Mouse (Mus musculus) cerebellum, postnatal 4 days (tissue): Measurements from ENCODE around the gene Tmem259.

Source experiments
- DNase-seq, 2 experiments: peaks; one replicate each; pipeline ENCODE4 v3.0.0; 2022; ENCODE audit warnings: low spot score in 2 of 2, mixed read lengths in 1 of 2

The Tmem259 gene

GRCm38 (mm10) chr10:79934794-79935569 lies 49.1 kb downstream of the Tmem259 start:
- no peak for DNase-seq

DNA sequence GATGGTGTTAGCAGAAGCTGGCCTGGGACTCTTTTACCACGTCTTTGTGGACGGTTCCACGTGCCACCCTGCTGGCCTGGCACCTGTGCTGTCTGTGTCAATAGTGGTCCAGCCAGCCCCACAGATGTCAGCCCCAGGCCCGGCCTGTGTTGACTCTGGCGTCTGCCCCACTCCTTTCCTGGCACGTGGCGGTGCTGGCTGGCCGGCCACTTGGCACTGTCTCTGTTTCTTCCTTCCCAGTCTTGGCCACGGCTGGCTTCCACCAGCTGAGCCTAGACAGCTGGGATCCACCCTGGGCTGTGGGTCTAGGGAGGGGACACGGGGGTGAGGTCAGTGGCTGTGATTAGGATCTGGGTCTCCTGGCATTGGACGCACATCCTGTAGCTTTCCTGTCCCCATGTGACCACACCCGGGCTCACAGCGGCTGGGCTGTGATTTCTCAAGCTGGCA lies 49.8 kb downstream of the Tmem259 start:
- peak; percentile 67 to 92 for DNase-seq

DNA sequence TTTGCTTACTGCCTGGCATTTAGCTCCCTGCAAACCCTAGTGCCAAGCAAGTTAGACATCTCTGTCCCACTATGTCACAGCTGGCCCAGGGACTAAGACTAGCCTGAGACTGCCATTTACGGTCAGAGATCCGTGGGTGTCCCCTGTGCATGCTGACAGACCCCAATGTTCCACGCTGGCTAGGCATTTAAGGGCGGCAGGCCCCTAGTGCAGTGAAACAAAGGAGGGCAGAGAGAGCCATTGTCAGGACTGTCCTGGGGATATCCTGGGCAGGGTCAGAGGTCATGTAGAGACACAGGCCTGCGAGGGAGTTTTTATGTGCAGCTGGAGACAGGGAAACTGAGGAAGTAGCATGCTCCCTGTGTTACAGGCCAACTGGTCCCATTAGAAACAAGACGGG lies 50.3 kb downstream of the Tmem259 start:
- no peak for DNase-seq

- no peak for DNase-seq
Observed at GRCm38 (mm10) chr10:79933145-79933679, 50.9 kb downstream of the Tmem259 start.

DNA sequence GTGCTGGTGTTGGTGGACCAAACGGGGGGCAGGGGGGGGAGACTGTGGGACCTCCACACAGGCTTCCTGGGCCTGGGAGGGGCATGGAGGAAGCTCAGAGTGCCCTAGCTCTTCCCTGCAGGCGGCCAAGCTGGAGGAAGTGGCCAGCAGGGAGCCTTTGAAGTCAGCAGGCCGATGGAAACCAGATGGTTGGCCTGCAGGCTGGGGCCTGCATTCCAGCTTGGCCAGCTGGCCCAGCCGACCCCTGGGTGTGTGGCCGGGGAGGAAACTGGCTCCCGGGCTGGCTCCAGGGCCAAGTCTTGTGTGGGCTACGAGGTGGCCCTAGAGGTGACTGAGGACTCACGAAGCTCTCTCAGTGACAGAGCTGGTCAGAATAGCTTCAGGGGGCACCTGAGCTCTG lies 51.4 kb downstream of the Tmem259 start:
- DNase-seq: peak in 1 of 2 experiments; percentile 70

DNA sequence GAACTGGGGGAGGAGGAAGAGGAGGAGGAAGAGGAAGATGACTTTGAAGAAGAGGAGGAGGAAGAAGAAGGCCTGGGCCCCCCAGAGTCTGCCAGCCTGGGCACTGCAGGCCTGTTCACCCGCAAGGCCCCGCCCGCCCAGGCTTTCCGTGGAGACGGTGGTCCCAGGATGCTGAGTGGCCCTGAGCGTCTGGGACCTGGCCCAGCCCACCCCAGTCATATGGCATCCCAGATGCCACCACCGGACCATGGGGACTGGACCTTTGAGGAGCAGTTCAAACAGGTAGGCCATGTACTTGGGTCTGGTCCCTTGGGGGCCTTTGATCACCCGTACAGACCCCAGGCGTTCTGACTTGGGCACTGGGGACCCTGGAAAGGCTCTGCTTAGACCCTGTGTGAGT lies 52.3 kb downstream of the Tmem259 start:
- DNase-seq: no peak

GRCm38 (mm10) chr10:79930826-79931186 lies 53.3 kb downstream of the Tmem259 start:
- DNase-seq: no peak

DNA sequence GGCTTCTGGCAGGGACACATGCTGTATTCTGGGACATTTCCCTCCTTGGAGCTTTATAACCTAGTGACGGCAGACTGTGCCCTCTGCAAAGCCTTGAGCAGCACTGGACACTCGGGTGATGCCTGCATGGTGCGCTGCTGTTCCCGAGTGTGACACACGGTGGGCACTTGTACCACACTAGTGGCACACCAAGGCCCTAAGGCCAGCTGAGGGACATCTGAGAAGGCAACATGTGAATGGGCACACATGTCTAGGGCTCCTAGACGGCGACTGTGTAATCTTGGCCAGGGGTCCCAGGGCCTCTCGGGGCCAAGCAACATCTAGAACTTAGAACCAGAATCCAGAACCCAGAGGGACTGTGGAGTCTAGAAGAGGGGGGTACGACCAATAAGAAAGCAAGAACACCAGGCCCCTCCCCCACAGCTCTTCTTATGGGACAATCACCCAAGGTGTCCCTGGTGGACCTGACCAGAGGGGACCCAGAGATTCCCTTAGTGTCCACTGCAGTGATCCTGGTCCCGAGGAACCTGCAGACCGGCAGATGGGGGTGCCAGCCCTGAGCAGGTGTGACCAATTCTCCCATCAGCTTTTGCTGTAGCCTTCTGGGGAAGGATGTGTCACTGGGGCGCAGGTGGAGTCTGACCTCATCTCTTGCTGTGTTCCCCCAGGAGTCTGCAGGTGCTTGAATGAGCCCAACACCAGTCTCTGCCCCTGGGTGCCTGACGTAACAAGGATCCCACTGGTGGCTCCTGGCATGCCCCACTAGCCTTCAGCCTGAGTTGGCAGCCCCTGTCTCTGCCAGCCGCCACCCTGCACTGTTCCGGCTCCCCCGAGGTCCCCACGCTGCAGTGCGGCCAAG lies 53.9 kb downstream of the Tmem259 start:
- DNase-seq: no peak

GRCm38 (mm10) chr10:79928907-79929701 lies 55.0 kb downstream of the Tmem259 start:
- DNase-seq: no peak

DNA sequence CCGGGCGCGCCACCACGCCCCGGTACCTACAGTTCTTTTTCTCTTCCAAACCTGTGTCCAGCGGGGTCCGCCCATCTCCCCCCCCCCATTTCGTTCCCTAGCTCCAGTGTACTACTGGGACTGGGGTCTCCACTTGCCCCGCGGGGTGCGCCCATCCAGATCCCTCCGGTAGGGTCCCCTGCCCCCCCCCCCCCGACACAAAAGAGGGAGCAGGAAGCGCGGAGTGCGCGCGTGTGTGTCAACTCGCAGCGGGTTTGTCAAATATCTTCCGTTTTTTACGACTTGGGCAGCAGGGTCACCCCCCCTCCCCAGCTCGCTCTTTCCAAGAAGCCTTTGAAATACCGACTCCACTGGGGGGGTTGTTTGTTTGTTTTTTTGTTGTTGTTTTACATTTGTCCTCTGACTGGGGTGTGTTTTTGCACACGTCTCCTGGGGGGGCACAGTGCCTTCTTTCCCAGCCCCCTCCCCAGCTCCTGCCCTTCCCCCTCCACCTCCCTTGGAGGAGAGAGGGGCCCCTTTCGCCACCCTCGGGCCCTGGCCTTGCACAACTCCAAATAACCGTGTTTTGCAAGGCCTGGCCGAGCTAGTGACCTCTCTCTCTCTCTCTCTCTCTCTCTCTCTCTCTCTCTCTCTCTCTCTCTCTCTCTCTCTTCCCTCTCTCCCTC lies 56.0 kb downstream of the Tmem259 start:
- no peak for DNase-seq

- DNase-seq: peak in 1 of 2 experiments; percentile 46
Observed at GRCm38 (mm10) chr10:79927324-79928029, 56.7 kb downstream of the Tmem259 start.

- peak; percentile 69 to 83 for DNase-seq
Observed at GRCm38 (mm10) chr10:79926491-79927323, 57.4 kb downstream of the Tmem259 start, which contains the start of gene Arid3a. TSS of gene Arid3a (plus strand) at chr10:79927043.

GRCm38 (mm10) chr10:79925785-79926490 lies 58.2 kb downstream of the Tmem259 start:
- no peak for DNase-seq

GRCm38 (mm10) chr10:79924998-79925784 lies 58.9 kb downstream of the Tmem259 start:
- DNase-seq: peak; percentile 90 to 99
